Mouse (Mus musculus) heart, embryonic 12.5 days (tissue): ENCODE measurements around the gene Pde6d. TPM values are rescaled to one million over a fixed set of nuclear protein-coding genes. Genes with fewer than 3 reads are reported as not detected.

Source experiments
- ATAC-seq: fragments of 200-750 bp; cut with Nextera tagmentation; 2 replicates; pipeline ENCODE4 v1.8.0; 2017; ENCODE audit warnings: moderate TSS enrichment, moderate library complexity; ENCODE audit not compliant: insufficient number of reproducible peaks, low FRiP score
- H3K27ac ChIP-seq: fragments of 300-500 bp; sonication (generic); 2 replicates; pipeline ENCODE4 v1.5.1; 2016; ENCODE audit warnings: mild to moderate bottlenecking, moderate library complexity; ENCODE audit not compliant: poor library complexity, severe bottlenecking
- H3K27me3 ChIP-seq: fragments of 300-500 bp; sonication (generic); replicated peaks from 2 replicates; pipeline ENCODE4 v1.6.1; 2016; ENCODE audit warnings: mild to moderate bottlenecking, moderate library complexity
- H3K36me3 ChIP-seq: fragments of 300-500 bp; sonication (generic); 2 replicates; pipeline ENCODE4 v1.6.1; 2016; ENCODE audit warnings: mild to moderate bottlenecking, moderate library complexity
- H3K4me1 ChIP-seq: fragments of 300-500 bp; sonication (generic); replicated peaks from 2 replicates; pipeline ENCODE4 v1.6.1; 2016; ENCODE audit warnings: mild to moderate bottlenecking
- H3K4me2 ChIP-seq: fragments of 300-500 bp; sonication (generic); 2 replicates; pipeline ENCODE4 v1.6.1; 2016; ENCODE audit warnings: mild to moderate bottlenecking, moderate library complexity
- H3K4me3 ChIP-seq: fragments of 300-500 bp; sonication (generic); 2 replicates; pipeline ENCODE4 v1.5.1; 2016; ENCODE audit warnings: mild to moderate bottlenecking
- H3K9ac ChIP-seq: fragments of 300-500 bp; sonication (generic); 2 replicates; pipeline ENCODE4 v1.6.1; 2016; ENCODE audit warnings: mild to moderate bottlenecking, moderate library complexity
- H3K9me3 ChIP-seq: fragments of 300-500 bp; sonication (generic); replicated peaks from 2 replicates; pipeline ENCODE4 v1.6.1; 2016; ENCODE audit warnings: mild to moderate bottlenecking, moderate library complexity
- WGBS: fragments of 180-500 bp; shearing (Covaris S2); methylation state at CpG from one replicate; pipeline ENCODE4 v1.1.7; 2016; 5-methylcytosine and 5-hydroxymethylcytosine counted together
- polyA plus RNA-seq: library from polyadenylated mRNA; unstranded; fragments of >200 nt; fragmentation: Nextera tagmentation; extraction: Ambion mirVana; gene quantifications from 2 replicates; pipeline ENCODE4 v1.2.1, GENCODE M21; 2016

Gene Pde6d
- polyA plus RNA-seq, 1 experiment from 2014 or later: 83.5 TPM

DNA sequence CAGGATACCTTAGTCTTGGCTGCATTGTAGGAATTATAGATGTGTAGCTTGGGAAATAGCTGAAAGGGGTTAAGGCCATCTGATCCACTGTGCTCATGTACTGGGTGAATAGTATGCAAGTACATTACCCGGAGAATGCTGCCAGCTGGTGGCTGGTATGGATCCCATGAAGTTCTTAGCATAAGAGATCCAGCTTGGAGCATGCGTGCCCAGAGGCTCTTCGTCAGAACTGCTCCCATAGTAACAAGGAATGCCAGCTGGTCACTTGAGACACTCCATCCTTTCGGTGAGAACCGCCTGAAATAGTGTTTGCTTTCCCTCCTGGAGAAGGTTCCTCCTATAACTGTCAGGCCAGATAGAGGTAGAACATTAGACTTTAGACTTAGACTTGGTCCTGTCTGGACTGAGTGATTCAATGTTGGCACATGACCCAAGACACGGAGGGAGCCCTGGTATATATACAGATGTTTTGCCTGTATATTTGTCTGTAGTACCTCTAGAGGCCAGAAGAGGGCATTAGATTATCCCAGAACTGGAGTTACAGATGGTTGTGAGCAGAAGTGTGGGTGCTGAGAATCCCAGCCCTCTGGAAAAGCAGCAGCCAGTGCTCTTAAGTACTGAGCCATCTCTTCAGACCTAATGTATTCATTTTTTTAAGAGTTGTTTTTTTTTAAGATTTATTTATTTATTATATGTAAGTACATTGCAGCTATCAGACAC, 48.9 kb downstream of the Pde6d start:
- H3K36me3 ChIP-seq: peaks cover 27% of the 10 kb centered on the region
- no peaks in the 10 kb centered on the region for H3K9me3 ChIP-seq
- H3K4me1 ChIP-seq: peaks cover 32% of the 10 kb centered on the region
- H3K27ac ChIP-seq: no peak overlapping the region
- WGBS: 86% methylated on average over 6 of the region's 6 CpGs
- no peak overlapping the region for H3K4me2 ChIP-seq
- ATAC-seq: no peak
- H3K9ac ChIP-seq: no peak overlapping the region
- no peaks in the 10 kb centered on the region for H3K27me3 ChIP-seq
- H3K4me3 ChIP-seq: no peak overlapping the region

DNA sequence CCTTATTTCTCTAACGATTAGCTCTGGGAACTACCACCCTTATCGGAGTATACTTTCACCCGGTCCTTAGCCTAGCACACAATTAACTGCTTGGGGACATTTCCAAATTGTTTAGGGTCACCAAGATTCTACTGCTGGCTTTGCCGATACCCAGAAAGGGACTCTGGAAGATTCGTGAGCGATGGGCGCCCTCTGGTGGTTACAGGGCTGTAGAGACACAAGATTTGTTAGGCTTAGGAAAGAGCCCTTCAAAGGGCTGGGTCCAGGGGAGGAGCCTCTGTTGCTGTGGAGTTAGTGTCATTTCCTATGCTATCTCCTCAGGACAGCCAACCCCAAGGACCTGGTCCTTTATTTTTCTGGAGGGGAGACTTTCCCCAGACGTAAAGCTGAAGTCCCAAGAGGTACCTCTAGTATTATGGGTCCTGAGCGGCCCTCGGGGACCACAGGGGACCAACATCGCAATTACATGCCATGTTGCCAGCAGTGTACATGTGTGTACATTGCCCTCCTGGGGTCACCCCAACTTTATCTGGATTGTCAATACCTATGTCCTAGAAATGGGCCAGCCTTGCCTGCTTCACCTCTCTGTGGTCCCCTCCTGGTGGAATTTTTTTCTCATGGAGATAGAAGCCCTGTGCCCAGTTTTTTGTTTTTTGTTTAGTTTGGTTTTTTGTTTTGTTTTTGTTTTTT, 49.9 kb downstream of the Pde6d start:
- H3K9ac ChIP-seq: 0 out of 2 replicates have a peak overlapping the region, but pooled peaks have one; percentile 34
- peak; percentile 41; the same call in 1 of the 2 replicates for ATAC-seq
- peak overlapping the region; percentile 33 for H3K4me2 ChIP-seq
- H3K27ac ChIP-seq: no peak overlapping the region
- 25% methylated on average over 11 of the region's 11 CpGs for WGBS
- no peaks in the 10 kb centered on the region for H3K27me3 ChIP-seq
- H3K36me3 ChIP-seq: peaks cover 28% of the 10 kb centered on the region
- peaks cover 32% of the 10 kb centered on the region for H3K4me1 ChIP-seq
- no peaks in the 10 kb centered on the region for H3K9me3 ChIP-seq
- H3K4me3 ChIP-seq: no peak overlapping the region

DNA sequence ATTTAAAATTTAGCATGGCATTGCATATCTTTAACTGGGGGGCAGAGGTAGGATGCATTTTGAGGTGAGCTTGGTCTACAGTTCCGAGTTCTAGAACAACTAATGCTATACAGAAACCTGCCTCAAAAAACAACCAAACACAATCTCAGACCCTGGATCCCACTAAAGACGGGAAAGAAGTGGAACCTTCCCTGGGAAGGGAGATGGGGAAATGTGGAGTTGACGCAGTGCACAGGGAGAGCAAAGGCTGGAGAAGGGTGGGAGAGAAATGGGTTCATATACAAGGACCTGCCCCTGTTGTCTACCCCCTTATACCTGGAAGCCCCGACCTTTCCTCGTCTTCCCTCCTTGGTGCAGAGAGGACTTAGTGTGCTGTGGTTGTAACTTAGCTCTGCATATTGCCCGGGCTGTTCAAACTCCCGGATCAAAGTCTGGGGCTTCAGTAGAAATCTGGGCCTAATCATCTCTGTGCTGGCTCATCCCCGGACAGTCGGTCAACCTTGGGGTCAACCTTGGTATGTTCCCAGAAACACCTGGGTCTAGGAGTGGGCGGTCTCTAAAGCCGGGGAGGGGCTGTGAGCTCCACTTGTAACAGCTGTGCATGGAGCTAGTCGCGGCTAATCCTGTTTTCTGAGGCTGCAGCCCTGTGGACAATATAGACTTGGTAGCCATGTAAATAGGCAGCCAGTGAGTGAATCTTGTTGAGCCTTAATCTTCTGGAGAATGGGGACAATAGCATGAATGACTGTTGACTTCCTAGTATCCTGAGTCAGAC, 50.7 kb downstream of the Pde6d start:
- Histone ChIP-seq H3K4me1 (peaks cover 32% of the 10 kb centered on the region), H3K27me3 (no peaks in the 10 kb centered on the region), H3K27ac (0 out of 2 replicates have a peak overlapping the region, but pooled peaks have one; percentile 2), H3K4me2 (peak overlapping the region; percentile 33), H3K36me3 (peaks cover 28% of the 10 kb centered on the region), H3K4me3 (no peak overlapping the region), H3K9me3 (no peaks in the 10 kb centered on the region), H3K9ac (peak overlapping the region; percentile 34; the same call in 1 of the 2 replicates)
- peak; percentile 17; the same call in 1 of the 2 replicates for ATAC-seq
- WGBS: 10% methylated on average over 13 of the region's 13 CpGs

DNA sequence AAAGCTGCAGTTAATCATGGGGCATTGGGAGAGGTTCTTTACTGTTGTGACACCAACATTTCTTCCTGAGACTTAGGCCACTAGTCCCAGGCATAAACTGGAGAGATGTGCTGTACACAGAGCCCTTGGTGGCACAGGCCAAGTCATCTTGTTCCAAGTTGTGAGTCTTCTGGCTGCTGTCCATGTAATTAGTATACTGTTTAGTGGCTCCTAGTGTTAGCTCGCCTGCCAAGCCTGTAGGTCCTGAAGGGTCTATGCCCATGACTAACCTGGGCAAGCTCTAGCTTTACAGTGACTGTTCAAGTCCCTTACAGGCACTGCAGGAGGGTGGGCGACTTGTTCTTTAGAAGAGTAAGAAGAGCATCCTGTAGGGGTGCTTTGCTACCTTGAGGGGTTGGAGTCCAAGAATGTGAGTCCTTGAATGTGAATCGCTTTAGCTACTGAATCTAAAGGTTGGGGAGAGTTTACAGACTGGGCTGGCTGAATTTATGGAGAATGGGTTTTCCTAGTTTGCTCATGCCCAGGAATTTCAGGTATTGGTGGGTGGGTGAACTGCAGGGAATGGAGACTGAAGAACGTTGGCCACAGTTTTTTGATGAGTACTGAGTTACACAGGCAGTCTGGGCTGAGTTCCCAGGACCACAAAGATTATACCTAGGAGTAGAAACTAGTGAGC, 51.4 kb downstream of the Pde6d start:
- WGBS: 25% methylated on average over 4 of the region's 4 CpGs
- H3K27me3 ChIP-seq: no peaks in the 10 kb centered on the region
- peak overlapping the region; percentile 34; the same call in 1 of the 2 replicates for H3K9ac ChIP-seq
- H3K27ac ChIP-seq: no peak overlapping the region
- no peak overlapping the region for H3K4me2 ChIP-seq
- H3K36me3 ChIP-seq: peaks cover 28% of the 10 kb centered on the region
- no peak overlapping the region for H3K4me3 ChIP-seq
- ATAC-seq: no peak
- H3K4me1 ChIP-seq: peaks cover 32% of the 10 kb centered on the region
- H3K9me3 ChIP-seq: no peaks in the 10 kb centered on the region

DNA sequence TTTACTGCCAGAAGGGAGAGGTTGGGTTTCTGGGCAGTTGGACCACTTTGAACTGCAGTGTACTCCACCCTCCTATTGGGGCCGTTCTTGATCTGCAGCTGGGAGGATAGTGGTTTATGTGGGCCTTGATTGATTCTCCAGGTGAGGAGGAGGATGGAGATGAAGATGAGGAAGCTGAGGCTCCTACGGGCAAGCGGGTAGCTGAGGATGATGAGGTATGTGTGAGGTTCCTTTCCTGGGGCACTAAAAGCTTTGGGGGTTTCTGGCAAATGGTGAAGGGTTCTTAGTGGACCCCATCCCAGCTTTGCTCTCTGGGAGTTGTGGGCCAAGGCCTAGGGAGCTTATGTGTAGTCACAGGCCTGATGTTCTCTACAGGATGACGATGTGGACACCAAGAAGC, 52.8 kb downstream of the Pde6d start:
- ATAC-seq: no peak
- Histone ChIP-seq H3K9ac (peak overlapping the region; percentile 100), H3K4me3 (peak overlapping the region; percentile 90), H3K27ac (0 out of 2 replicates have a peak overlapping the region, but pooled peaks have one; percentile 95), H3K9me3 (no peaks in the 10 kb centered on the region), H3K27me3 (no peaks in the 10 kb centered on the region), H3K4me2 (peak overlapping the region; percentile 95), H3K36me3 (peaks cover 28% of the 10 kb centered on the region), H3K4me1 (peaks cover 36% of the 10 kb centered on the region)
- WGBS: 59% methylated on average over 4 of the region's 4 CpGs

DNA sequence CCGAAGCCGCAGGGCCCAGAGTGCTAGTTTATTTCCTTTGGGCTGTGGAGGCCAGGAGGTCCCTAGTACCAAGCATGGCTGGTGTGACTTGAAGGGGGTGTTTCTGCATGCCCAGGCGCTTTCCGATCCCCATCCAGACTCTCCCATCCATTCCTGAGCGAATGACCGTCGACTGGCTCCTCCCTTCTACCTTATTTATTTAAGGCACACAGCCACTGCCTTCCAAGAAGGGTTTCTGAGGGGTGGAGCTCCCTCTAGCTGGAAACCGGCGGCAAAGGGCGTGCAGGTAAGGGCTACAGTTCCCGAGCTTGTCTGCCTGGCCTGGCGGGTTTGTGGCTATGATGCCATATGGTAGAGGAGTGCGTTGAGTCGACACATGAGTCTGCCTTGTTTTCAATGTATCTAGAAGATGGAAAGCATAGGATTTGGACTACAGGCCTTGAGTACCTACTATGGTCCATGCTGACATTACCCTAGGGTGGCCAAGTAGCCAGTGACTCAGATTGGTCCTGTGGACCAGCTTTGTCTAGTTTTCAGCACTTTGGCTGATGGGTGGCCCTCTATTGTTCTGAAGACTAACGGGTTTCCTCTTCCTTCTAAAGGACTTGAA, 53.8 kb downstream of the Pde6d start:
- ATAC-seq: no peak
- Histone ChIP-seq H3K9ac (peak overlapping the region; percentile 100), H3K36me3 (peaks cover 25% of the 10 kb centered on the region), H3K9me3 (no peaks in the 10 kb centered on the region), H3K27ac (peak overlapping the region; percentile 95), H3K4me3 (peak overlapping the region; percentile 90), H3K4me1 (peaks cover 45% of the 10 kb centered on the region), H3K27me3 (no peaks in the 10 kb centered on the region), H3K4me2 (peak overlapping the region; percentile 95)
- 1% methylated on average over 15 of the region's 15 CpGs for WGBS

DNA sequence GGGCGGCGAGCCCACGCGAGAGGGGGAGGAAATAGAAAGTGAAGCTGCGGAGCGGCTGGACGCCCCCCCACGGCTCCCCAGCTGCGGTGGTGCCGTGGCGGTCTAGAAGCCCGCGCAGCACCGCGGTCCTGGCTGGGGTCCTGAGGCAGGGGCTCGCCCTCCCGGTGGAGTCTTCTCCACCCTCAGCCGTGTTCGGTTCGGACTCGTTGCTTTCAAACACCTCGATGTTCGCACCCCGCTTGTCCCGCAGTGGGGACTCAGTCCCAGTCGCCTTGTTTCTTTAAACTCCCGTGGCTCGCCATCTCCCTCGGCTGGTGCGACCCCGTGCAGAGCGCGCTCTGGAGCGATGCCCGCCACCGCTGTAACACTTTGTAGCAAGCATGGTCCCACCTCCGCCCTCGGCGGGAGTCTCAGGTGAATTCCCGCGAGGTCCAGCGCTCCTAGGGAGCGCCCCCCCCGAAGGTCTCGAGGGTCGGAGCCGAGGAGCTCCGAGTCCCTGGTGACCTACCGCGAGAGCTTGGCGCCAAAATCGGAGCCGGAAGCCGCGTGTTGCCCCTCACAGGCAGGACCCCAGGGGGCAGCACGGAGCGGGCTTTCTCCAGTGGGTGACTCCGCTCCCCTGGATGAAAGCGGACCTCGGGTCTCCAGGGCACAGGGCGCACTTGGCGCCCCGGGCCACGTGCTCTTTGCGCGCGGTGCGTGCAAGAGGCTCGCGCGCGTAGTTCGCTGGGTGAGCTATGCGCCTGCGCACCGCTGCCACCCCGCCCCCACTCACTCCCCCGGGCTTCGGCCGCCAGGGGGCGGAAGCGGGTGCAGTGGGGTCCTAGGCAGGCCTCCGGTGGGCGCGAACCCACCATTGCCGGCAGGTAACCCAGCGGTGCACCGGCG, 54.6 kb downstream of the Pde6d start:
- Histone ChIP-seq H3K4me3 (peak overlapping the region; percentile 90), H3K27me3 (no peaks in the 10 kb centered on the region), H3K27ac (peak overlapping the region; percentile 95), H3K4me2 (peak overlapping the region; percentile 95), H3K9ac (peak overlapping the region; percentile 100), H3K4me1 (peaks cover 45% of the 10 kb centered on the region), H3K9me3 (no peaks in the 10 kb centered on the region), H3K36me3 (peaks cover 23% of the 10 kb centered on the region)
- under 1% methylated on average over 89 of the region's 89 CpGs for WGBS
- ATAC-seq: peak; percentile 16; the same call in 1 of the 2 replicates

DNA sequence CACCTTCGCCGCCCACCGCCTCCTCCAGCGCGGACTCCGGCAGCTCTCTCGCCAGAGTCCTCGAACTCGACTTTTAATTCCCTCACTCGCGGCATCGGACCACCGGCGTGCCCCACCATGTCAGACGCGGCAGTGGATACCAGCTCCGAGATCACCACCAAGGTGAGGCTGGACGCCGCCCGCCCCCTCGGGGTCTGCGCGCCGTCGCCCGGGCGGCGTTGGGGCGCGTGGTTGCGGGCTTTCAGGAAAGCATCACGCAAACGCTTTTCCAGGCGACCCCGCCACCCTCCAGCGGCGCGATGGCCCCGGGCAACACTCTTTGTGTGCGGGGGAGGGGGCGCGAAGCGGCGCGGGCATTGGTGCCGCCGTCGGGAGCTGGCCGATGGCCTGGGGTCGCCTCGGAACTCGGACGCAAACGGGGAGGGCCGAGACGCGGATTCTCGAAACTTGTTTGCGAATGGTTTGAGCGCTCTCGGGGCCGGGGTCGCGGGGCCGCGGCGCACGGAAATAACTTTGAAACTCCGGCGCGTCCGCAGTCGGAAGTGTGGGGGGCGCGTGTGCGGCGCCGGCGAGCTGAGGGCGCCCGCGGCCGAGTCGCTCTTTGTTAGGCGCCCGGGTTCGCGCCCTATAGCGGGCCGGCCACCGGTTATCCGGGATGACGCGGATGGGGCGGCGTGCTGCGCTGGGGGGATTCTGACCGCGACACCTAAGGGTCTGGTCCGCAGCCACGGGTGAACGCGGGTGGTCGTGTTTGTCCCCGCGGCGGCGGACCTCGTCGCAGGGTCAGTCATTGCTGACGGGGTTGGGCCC, 55.4 kb downstream of the Pde6d start:
- H3K4me3 ChIP-seq: peak overlapping the region; percentile 90
- H3K36me3 ChIP-seq: peaks cover 23% of the 10 kb centered on the region
- peak overlapping the region; percentile 95 for H3K4me2 ChIP-seq
- H3K4me1 ChIP-seq: peaks cover 46% of the 10 kb centered on the region
- under 1% methylated on average over 108 of the region's 111 CpGs for WGBS
- H3K27me3 ChIP-seq: no peaks in the 10 kb centered on the region
- H3K9me3 ChIP-seq: no peaks in the 10 kb centered on the region
- peak overlapping the region; percentile 100 for H3K9ac ChIP-seq
- peak overlapping the region; percentile 95 for H3K27ac ChIP-seq
- ATAC-seq: no peak

DNA sequence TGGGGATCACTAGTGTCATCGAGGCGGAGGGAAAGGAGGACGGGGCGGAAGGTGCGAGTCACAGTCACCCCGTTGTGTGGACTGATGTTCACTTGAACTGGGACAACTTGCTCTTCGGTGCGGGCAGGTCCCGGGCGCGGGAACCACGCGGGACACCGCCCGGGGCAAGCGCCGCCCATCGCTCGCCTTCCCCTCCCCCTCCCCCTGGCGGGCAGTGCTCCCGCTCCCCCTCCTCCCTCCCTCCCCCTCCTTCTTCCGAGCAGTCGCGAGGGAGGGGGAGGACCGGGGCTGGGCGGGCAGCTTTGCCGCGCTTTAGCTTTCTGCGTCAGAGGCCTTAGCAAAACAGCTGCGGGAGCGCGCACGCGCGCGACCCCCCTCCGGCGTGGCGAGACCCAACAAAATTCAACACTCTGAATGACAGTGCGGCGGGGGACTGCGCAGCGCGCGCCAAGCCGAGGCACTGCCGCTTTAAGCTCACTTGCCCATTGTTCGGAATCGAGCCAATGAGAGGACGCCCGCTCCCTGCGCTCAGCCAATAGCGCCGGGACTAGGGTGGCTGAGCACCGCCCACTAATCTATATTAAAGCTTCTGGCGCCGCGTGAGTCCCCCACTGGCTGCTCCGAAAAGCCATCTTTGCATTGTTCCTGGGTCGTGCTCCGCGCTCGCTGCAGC, 56.2 kb downstream of the Pde6d start, which contains the start of gene Ptma:
Gene Ptma (plus strand): TSS at position 611 of the 673 bp plus-strand sequence.
- H3K9ac ChIP-seq: peak within 1 kb of the TSS; percentile 100
- H3K4me3 ChIP-seq: peak within 1 kb of the TSS; percentile 90
- peak within 1 kb of the TSS; percentile 95 for H3K4me2 ChIP-seq
- no peaks in the 10 kb centered on the region for H3K9me3 ChIP-seq
- H3K27me3 ChIP-seq: no peaks in the 10 kb centered on the region
- peak; percentile 90 for ATAC-seq
- under 1% methylated on average over 52 of the region's 63 CpGs for WGBS
- peak within 1 kb of the TSS; percentile 99 for H3K27ac ChIP-seq
- H3K4me1 ChIP-seq: peaks cover 42% of the 10 kb centered on the region
- peaks cover 21% of the 10 kb centered on the region for H3K36me3 ChIP-seq
